Mouse (Mus musculus) liver, embryonic 13.5 days (tissue): ENCODE results near the gene Dnajb3. TPM values are rescaled to one million over a fixed set of nuclear protein-coding genes. Genes with fewer than 3 reads are reported as not detected.

ENCODE experiments used
- ATAC-seq: fragments of 200-750 bp; cut with Nextera tagmentation; 2 replicates; pipeline ENCODE4 v1.8.0; 2017; ENCODE audit warnings: low read depth, mild to moderate bottlenecking, moderate number of reproducible peaks, moderate library complexity
- DNase-seq: peaks from one replicate; pipeline ENCODE4 v3.0.0; 2022
- H3K27ac ChIP-seq: fragments of 300-500 bp; sonication (generic); 2 replicates; pipeline ENCODE4 v1.5.1; 2015; ENCODE audit warnings: moderate library complexity, mild to moderate bottlenecking, inconsistent platforms
- H3K27me3 ChIP-seq: fragments of 300-500 bp; sonication (generic); 2 replicates; pipeline ENCODE4 v1.6.1; 2015; ENCODE audit warnings: mild to moderate bottlenecking, inconsistent platforms
- H3K36me3 ChIP-seq: fragments of 300-500 bp; sonication (generic); 2 replicates; pipeline ENCODE4 v1.6.1; 2015; ENCODE audit warnings: mild to moderate bottlenecking, inconsistent platforms
- H3K4me1 ChIP-seq: fragments of 300-500 bp; sonication (generic); replicated peaks from 2 replicates; pipeline ENCODE4 v1.6.1; 2015; ENCODE audit warnings: inconsistent platforms
- H3K4me2 ChIP-seq: fragments of 300-500 bp; sonication (generic); 2 replicates; pipeline ENCODE4 v1.6.1; 2015; ENCODE audit warnings: inconsistent platforms, mild to moderate bottlenecking, moderate library complexity
- H3K4me3 ChIP-seq: fragments of 300-500 bp; sonication (generic); replicated peaks from 2 replicates; pipeline ENCODE4 v1.5.1; 2015; ENCODE audit warnings: mild to moderate bottlenecking, inconsistent platforms
- H3K9ac ChIP-seq: fragments of 300-500 bp; sonication (generic); 2 replicates; pipeline ENCODE4 v1.6.1; 2015; ENCODE audit warnings: mild to moderate bottlenecking, inconsistent platforms
- H3K9me3 ChIP-seq: fragments of 300-500 bp; sonication (generic); replicated peaks from 2 replicates; pipeline ENCODE4 v1.6.1; 2016; ENCODE audit warnings: inconsistent platforms
- WGBS: fragments of 180-500 bp; shearing (Covaris S2); methylation state at CpG from one replicate; pipeline ENCODE4 v1.1.7; 2015; ENCODE audit not compliant: insufficient replicate concordance; 5-methylcytosine and 5-hydroxymethylcytosine counted together
- polyA plus RNA-seq: library from polyadenylated mRNA; unstranded; fragments of >200 nt; fragmentation: Nextera tagmentation; extraction: Ambion mirVana; gene quantifications from 2 replicates; pipeline ENCODE4 v1.2.1, GENCODE M21; 2015

The Dnajb3 gene
- polyA plus RNA-seq, result 11.3 and 11.4 TPM in 2 replicates

GRCm38 (mm10) chr1:88205294-88205922 lies at the start of gene Dnajb3:
Gene Dnajb3 (minus strand): TSS chr1:88205782.
- peak within 1 kb of the TSS; percentile 68 for H3K4me3 ChIP-seq
- peak within 1 kb of the TSS; percentile 85 for H3K4me2 ChIP-seq
- peak within 1 kb of the TSS; percentile 82 for H3K9ac ChIP-seq
- peak; percentile 87 for ATAC-seq
- H3K27me3 ChIP-seq, result peaks cover 5% of the 10 kb centered on the region; the same call in 1 of the 2 replicates
- H3K9me3 ChIP-seq, result no peaks in the 10 kb centered on the region
- 0 out of 2 replicates have a peak, but pooled peaks cover 3% of the 10 kb centered on the region for H3K36me3 ChIP-seq
- peaks cover 47% of the 10 kb centered on the region for H3K4me1 ChIP-seq
- peak; percentile 83 for DNase-seq
- peak within 1 kb of the TSS; percentile 95 for H3K27ac ChIP-seq
- 3% methylated on average over 62 of the region's 62 CpGs for WGBS

- ATAC-seq (0 out of 2 replicates have a peak, but pooled peaks have one; percentile 6), DNase-seq (no peak)
- peaks cover 5% of the 10 kb centered on the region for H3K36me3 ChIP-seq
- H3K9ac ChIP-seq, result no peak overlapping the region
- H3K4me2 ChIP-seq, result no peak overlapping the region
- H3K4me1 ChIP-seq, result peaks cover 9% of the 10 kb centered on the region
- no peak overlapping the region for H3K4me3 ChIP-seq
- 68% methylated on average over 12 of the region's 12 CpGs for WGBS
- H3K27me3 ChIP-seq, result no peaks in the 10 kb centered on the region
- H3K27ac ChIP-seq, result no peak overlapping the region
- H3K9me3 ChIP-seq, result peaks cover 59% of the 10 kb centered on the region
These were observed 49.3 kb upstream of the Dnajb3 start for GRCm38 (mm10) chr1:88254793-88255465.

GRCm38 (mm10) chr1:88253540-88253939 lies 48.0 kb upstream of the Dnajb3 start:
- DNase-seq (no peak), ATAC-seq (peak; percentile 11; the same call in 1 of the 2 replicates)
- no peaks in the 10 kb centered on the region for H3K27me3 ChIP-seq
- no peak overlapping the region for H3K27ac ChIP-seq
- peaks cover 70% of the 10 kb centered on the region for H3K9me3 ChIP-seq
- no peaks in the 10 kb centered on the region for H3K4me1 ChIP-seq
- no peak overlapping the region for H3K4me3 ChIP-seq
- H3K4me2 ChIP-seq, result no peak overlapping the region
- H3K9ac ChIP-seq, result no peak overlapping the region
- no peaks in the 10 kb centered on the region for H3K36me3 ChIP-seq
- 57% methylated on average over 6 of the region's 6 CpGs for WGBS

DNA sequence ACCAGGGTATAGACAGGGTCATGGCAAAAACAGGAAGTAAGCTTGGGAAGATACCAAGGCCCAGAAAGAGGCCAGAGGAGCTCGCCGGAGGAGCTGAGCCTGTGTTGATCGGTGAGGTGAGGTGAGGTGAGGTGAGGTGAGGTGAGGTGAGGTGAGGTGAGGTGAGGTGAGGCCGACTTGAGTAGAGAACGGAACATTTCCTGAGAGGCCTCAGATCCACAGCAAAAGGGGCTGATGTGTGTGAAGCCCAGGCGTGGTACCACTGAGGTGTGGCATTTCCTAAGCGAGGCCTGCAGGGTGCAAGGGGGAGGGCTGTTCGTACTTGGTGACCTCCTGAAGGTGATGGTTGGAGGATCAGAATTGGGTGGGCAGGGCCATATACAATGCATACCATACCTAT lies 47.5 kb upstream of the Dnajb3 start:
- DNase-seq, result no peak
- WGBS, result 59% methylated on average over 8 of the region's 8 CpGs

GRCm38 (mm10) chr1:88250023-88250422 lies 44.4 kb upstream of the Dnajb3 start:
- H3K4me2 ChIP-seq, result no peak overlapping the region
- H3K9me3 ChIP-seq, result peaks cover 74% of the 10 kb centered on the region
- H3K27me3 ChIP-seq, result no peaks in the 10 kb centered on the region
- no peak for DNase-seq
- no peaks in the 10 kb centered on the region for H3K4me1 ChIP-seq
- H3K9ac ChIP-seq, result no peak overlapping the region
- ATAC-seq, result no peak
- H3K36me3 ChIP-seq, result no peaks in the 10 kb centered on the region
- no peak overlapping the region for H3K4me3 ChIP-seq
- no peak overlapping the region for H3K27ac ChIP-seq
- WGBS, result 57% methylated on average over 5 of the region's 5 CpGs

More for the DNA sequence above, 47.5 kb upstream of the Dnajb3 start:
- H3K9me3 ChIP-seq, result peaks cover 73% of the 10 kb centered on the region
- no peaks in the 10 kb centered on the region for H3K36me3 ChIP-seq
- ATAC-seq, result no peak
- H3K27me3 ChIP-seq, result no peaks in the 10 kb centered on the region
- no peak overlapping the region for H3K4me2 ChIP-seq
- H3K4me1 ChIP-seq, result no peaks in the 10 kb centered on the region
- H3K27ac ChIP-seq, result no peak overlapping the region
- H3K4me3 ChIP-seq, result no peak overlapping the region
- H3K9ac ChIP-seq, result no peak overlapping the region

DNA sequence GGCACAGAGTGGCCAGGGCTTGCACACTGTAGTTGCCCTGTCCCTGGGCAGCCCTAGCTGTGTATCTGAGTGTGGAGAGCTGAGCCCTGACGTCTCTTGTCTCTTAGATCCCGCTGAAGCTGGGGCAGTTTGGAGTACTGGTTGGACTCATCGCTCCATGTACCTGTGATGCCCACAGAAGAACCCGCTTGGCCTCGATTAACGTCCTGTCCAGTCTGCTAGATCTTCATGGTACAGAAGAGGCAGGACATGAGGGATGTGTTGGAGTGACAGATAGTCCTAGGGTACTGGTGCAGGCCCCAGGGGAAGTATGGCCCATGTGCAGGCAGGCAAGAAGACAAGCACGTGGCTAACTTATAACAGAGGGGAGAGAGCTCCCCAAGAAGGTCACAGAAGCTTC lies 44.0 kb upstream of the Dnajb3 start:
- no peak for ATAC-seq
- H3K27me3 ChIP-seq, result no peaks in the 10 kb centered on the region
- no peak for DNase-seq
- H3K36me3 ChIP-seq, result no peaks in the 10 kb centered on the region
- H3K4me3 ChIP-seq, result no peak overlapping the region
- H3K9ac ChIP-seq, result no peak overlapping the region
- no peak overlapping the region for H3K4me2 ChIP-seq
- H3K27ac ChIP-seq, result no peak overlapping the region
- H3K9me3 ChIP-seq, result peaks cover 74% of the 10 kb centered on the region
- WGBS, result 61% methylated on average over 7 of the region's 7 CpGs
- H3K4me1 ChIP-seq, result no peaks in the 10 kb centered on the region

GRCm38 (mm10) chr1:88248658-88249057 lies 43.1 kb upstream of the Dnajb3 start:
- 49% methylated on average over 4 of the region's 4 CpGs for WGBS
- peaks cover 79% of the 10 kb centered on the region for H3K9me3 ChIP-seq

DNA sequence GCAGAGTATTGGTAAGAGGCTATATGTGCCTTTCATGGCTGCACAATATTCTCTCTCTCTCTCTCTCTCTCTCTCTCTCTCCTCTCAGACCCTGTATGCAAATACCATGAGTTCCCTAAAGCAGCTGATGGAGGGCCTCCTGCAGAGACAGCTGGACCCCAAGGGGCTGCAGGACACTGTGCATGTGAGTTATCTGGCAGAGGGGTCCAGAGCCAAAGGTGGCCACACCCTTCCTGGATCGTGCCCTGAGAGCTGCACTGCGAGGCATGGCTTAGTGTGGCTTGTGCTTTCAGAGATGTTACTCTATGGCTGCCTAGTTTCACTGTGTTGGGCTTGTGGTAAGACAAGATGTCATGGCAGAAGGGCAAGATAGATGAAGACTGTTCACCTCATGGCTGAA lies 42.1 kb upstream of the Dnajb3 start:
- no peak overlapping the region for H3K27ac ChIP-seq
- H3K9ac ChIP-seq, result no peak overlapping the region
- no peak overlapping the region for H3K4me3 ChIP-seq
- no peak overlapping the region for H3K4me2 ChIP-seq
- no peaks in the 10 kb centered on the region for H3K36me3 ChIP-seq
- no peaks in the 10 kb centered on the region for H3K27me3 ChIP-seq
- H3K4me1 ChIP-seq, result no peaks in the 10 kb centered on the region
- 27% methylated on average over 2 of the region's 2 CpGs for WGBS
- peaks cover 78% of the 10 kb centered on the region for H3K9me3 ChIP-seq
- ATAC-seq (no peak; the same call in 1 of the 2 replicates), DNase-seq (no peak)

More at GRCm38 (mm10) chr1:88248658-88249057, 43.1 kb upstream of the Dnajb3 start:
- Histone ChIP-seq H3K9ac (no peak overlapping the region), H3K27ac (no peak overlapping the region), H3K4me3 (no peak overlapping the region), H3K27me3 (no peaks in the 10 kb centered on the region), H3K4me2 (no peak overlapping the region), H3K36me3 (no peaks in the 10 kb centered on the region), H3K4me1 (no peaks in the 10 kb centered on the region)
- no peak for DNase-seq
- no peak for ATAC-seq

DNA sequence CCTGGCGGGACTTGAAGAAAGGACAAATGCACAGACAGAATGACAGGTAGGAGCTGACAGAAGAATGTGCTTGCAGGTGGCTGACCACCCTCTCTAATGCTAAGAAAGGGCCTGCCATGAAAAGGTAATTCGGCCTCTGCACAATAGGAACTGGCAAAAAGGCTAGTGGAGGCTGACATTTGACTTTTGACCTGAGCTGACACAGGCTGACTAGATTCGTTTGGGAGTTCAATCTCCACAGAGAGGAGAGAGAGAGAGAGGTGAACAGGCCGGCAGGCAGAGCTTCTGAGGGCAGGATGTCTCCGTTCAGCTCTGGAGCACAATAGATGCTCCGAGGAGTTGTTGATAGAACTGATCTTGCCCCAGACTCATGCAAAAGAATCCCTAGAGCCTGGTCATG lies 40.8 kb upstream of the Dnajb3 start:
- DNase-seq (no peak), ATAC-seq (no peak)
- WGBS, result 35% methylated on average over 6 of the region's 6 CpGs
- H3K27ac ChIP-seq, result no peak overlapping the region
- H3K9me3 ChIP-seq, result peaks cover 72% of the 10 kb centered on the region
- H3K4me3 ChIP-seq, result no peak overlapping the region
- no peaks in the 10 kb centered on the region for H3K4me1 ChIP-seq
- H3K27me3 ChIP-seq, result no peaks in the 10 kb centered on the region
- no peaks in the 10 kb centered on the region for H3K36me3 ChIP-seq
- no peak overlapping the region for H3K9ac ChIP-seq
- no peak overlapping the region for H3K4me2 ChIP-seq

GRCm38 (mm10) chr1:88245881-88246280 lies 40.3 kb upstream of the Dnajb3 start:
- DNase-seq (no peak), ATAC-seq (no peak)
- no peaks in the 10 kb centered on the region for H3K36me3 ChIP-seq
- no peak overlapping the region for H3K4me3 ChIP-seq
- peaks cover 75% of the 10 kb centered on the region for H3K9me3 ChIP-seq
- H3K4me2 ChIP-seq, result no peak overlapping the region
- H3K27ac ChIP-seq, result no peak overlapping the region
- H3K27me3 ChIP-seq, result no peaks in the 10 kb centered on the region
- H3K4me1 ChIP-seq, result no peaks in the 10 kb centered on the region
- H3K9ac ChIP-seq, result no peak overlapping the region
- 60% methylated on average over 6 of the region's 6 CpGs for WGBS

DNA sequence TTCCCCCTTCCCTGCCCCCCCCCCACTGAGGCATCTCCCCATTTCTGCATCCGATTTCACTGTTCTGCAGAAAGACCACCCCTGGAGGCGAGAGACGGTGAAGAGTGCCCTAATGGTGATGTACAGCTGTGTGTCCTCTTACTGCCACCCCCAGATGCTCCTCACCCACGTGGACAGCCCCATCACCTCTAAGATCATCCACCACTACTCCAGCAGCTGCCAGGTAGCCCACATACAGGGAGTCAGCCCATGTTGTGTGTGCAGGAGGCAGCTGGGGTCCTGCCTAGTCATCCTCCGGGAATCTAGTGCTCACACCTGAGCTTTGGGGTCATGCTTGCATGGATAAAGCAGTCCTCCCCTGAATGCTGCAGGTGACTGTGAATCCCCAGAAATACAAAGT lies 38.3 kb upstream of the Dnajb3 start:
- ATAC-seq (no peak), DNase-seq (no peak)
- WGBS, result 49% methylated on average over 5 of the region's 5 CpGs
- Histone ChIP-seq H3K4me1 (no peaks in the 10 kb centered on the region), H3K9ac (no peak overlapping the region), H3K36me3 (no peaks in the 10 kb centered on the region), H3K27ac (no peak overlapping the region), H3K4me3 (no peak overlapping the region), H3K27me3 (no peaks in the 10 kb centered on the region), H3K9me3 (peaks cover 75% of the 10 kb centered on the region), H3K4me2 (no peak overlapping the region)
